Mouse (Mus musculus): ENCODE data around the gene Wfdc6b. TPM values are rescaled to one million over a fixed set of nuclear protein-coding genes. Genes with fewer than 3 reads are reported as not detected.

Wfdc6b gene
- not detected in 2 replicates for polyA plus RNA-seq (2012; rRNA removed)

DNA sequence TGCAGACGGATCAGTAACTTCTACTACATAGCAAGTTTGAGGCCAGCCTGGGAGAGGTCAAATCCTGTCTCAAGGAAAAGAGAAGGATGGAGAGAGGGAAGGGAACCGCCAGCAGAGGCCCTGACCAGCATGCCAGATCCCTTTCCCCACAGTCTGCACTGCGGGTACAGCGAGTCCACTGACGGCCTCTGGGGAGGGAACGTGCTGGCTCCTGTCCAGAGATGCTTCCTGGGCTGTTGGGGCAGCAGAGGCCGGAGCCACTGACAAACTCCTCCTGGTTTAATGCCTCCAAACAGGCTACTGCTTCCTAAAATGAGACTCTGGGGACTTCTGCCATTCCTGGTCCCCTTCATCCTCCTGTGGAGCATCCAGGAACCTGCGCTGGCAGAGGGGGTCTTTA lies at the start of gene Wfdc6b, which contains the start of gene Wfdc8:
Gene Wfdc6b, plus strand, starts transcription at position 52 of the 400 bp plus-strand sequence.
Gene Wfdc8, minus strand, starts transcription at position 156 of the 400 bp plus-strand sequence.

DNA sequence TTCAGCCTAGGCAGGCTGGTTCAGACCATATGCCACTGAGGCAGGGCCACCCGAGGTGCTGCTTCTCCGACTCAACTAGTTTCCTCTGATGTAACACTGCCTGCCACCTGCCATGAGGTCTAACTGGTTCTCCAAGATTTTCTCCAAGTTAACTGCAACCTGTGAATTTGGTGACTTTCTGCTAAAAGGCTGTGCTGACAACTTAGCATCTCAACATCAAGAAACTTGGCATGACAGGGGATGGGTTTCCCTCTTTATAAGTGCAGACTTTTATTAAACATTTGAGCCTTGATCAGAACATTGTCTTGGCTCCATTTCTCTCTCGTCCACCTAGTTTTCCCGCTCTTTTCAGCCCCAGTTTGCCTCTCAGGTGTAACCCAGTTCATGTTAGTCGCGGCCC lies 40.0 kb upstream of the Wfdc6b start, which contains the start of gene Spint3:
Gene Spint3, minus strand, starts transcription at position 101 of the 400 bp plus-strand sequence.

DNA sequence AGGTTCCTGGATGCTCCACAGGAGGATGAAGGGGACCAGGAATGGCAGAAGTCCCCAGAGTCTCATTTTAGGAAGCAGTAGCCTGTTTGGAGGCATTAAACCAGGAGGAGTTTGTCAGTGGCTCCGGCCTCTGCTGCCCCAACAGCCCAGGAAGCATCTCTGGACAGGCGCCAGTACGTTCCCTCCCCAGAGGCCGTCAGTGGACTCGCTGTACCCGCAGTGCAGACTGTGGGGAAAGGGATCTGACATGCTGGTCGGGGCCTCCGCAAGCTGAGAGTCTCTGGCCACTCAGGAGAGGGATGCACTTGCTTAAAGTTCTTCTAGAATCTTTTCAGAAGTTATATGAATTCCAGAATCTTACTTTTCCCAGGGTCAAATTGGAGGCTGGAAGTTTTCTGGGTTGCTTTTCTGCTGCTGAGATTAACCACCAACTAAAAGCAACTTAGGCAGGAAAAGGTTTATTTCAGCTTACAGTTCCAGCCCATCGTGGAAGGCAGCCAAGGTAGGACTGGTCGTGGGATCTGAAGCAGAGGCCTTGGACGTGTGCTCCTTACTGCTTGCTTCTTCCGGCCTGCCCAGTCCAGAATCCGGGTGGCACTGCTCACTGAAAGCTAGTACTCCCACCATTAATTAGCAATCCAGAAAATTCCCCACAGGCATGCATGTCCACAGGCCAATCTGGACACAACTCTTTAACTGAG lies 28.1 kb upstream of the Wfdc6b start, which contains the start of gene Wfdc6a:
Gene Wfdc6a, minus strand, starts transcription at position 423 of the 701 bp plus-strand sequence.

DNA sequence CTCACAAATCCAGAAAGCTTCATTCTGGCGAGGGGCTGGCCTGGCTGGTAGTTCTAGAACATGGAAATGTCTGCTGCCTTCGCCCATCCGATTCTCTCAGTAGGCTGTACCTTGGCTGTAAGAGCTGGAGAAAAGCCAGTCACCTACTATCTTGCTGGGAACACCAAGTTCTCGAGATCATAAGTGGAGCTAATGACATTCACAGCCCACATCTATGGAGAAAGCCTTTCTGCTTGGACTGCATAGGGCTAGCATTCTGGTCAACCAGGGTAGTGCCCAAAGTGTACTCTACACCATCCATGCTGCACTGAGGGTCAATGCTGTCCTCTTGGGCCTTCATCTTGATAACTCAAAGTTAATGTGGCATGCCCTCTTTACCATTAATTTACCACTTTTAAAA lies 19.8 kb upstream of the Wfdc6b start, which contains the start of gene Eppin:
Gene Eppin, minus strand, starts transcription at position 101 of the 400 bp plus-strand sequence.

DNA sequence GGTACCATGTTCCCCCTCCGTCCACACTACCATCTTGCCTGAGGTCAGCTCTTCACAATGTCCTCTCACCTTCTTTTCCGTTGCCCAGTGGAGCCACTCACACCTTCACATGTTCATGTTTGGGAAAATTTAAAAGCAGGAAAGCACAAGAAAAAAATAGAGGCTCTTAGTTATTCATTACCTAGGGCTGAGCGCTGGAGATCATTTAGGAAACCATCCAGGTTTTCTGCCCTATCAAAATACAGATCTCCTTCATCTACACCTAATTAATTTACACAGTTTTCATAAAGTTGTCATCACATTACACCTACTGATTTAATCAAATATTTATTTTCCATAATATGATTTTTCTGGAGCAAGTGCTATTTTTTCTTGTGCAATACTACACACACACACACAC lies 25.4 kb downstream of the Wfdc6b start, which contains the start of gene Wfdc16:
Gene Wfdc16, minus strand, starts transcription at position 101 of the 400 bp plus-strand sequence.

DNA sequence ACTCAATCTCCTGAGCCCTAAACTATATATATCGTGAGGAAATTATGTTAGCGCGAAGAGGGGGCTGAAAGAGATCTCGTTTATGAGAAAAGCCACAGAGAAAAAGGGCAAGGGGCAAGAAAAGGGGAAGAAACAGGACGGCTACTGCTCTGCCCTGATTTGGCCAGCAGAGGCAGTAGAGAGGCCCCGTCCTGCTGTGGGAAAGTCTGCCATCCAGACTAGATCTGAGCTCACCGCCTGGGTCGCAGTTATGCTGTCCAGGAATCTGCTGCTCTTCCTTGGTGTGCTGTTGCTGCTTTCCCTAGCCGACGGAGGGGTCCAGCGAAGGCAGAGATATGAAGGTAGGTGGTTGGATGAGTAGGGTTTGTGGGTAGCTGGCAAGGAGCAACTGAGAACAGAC lies 42.5 kb downstream of the Wfdc6b start, which contains the start of gene Wfdc10:
Gene Wfdc10, plus strand, starts transcription at position 189 of the 400 bp plus-strand sequence.

DNA sequence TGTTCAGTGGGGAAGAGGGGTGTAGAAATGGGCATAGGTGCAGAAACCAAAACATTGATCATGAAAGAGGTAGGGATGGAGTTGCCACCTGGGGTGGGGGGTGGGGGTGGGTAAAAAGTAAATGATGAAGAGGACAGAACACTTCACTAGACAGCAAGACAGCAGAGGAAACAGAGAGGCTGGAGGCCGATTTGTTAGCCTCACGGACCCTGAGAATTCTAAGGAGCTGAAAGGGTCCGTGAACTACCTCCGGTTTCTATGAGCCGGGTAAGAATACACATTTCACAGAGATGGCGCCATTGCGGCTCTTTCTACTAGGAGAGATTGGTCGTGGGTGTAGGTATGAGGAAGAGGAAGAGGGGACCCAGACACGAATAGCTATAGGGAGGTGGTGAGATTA lies 43.2 kb downstream of the Wfdc6b start, which contains the start of gene Wfdc9:
Gene Wfdc9, minus strand, starts transcription at position 101 of the 400 bp plus-strand sequence.

Other genes with a start within 250 kb of the Wfdc6b start
- 0.16 and 0.70 TPM in 2 replicates for gene Slpi, start 224.4 kb upstream of the Wfdc6b start, polyA plus RNA-seq (2012; rRNA removed)
- 0.23 and 0.35 TPM in 2 replicates for gene Rbpjl, start 210.4 kb upstream of the Wfdc6b start, polyA plus RNA-seq (2012; rRNA removed)
- gene Matn4, start 208.4 kb upstream of the Wfdc6b start, polyA plus RNA-seq (2012; rRNA removed): 7.2 and 8.0 TPM in 2 replicates
- 4.0 and 5.1 TPM in 2 replicates for gene Sdc4, start 169.6 kb upstream of the Wfdc6b start, polyA plus RNA-seq (2012; rRNA removed)
- 64.2 TPM in 2 replicates for gene Sys1, start 156.6 kb upstream of the Wfdc6b start, polyA plus RNA-seq (2012; rRNA removed)
- gene Gm20458, start 152.6 kb upstream of the Wfdc6b start, polyA plus RNA-seq (2012; rRNA removed): 9.1 and 11.2 TPM in 2 replicates
- gene Trp53tg5, start 139.8 kb upstream of the Wfdc6b start, polyA plus RNA-seq (2012; rRNA removed): not detected in 2 replicates
- gene Dbndd2, start 127.4 kb upstream of the Wfdc6b start, polyA plus RNA-seq (2012; rRNA removed): 21.0 and 24.6 TPM in 2 replicates
- gene Pigt, start 116.0 kb upstream of the Wfdc6b start, polyA plus RNA-seq (2012; rRNA removed): 81.4 and 104 TPM in 2 replicates
- gene Wfdc2, start 51.1 kb upstream of the Wfdc6b start, polyA plus RNA-seq (2012; rRNA removed): 2.1 and 3.3 TPM in 2 replicates
- gene Spint3, start 40.1 kb upstream of the Wfdc6b start, polyA plus RNA-seq (2012; rRNA removed): not detected in 2 replicates
- gene Wfdc6a, start 28.1 kb upstream of the Wfdc6b start, polyA plus RNA-seq (2012; rRNA removed): 0.15 TPM in 1 of 2 replicates, not detected in the other
- not detected in 2 replicates for gene Eppin, start 19.9 kb upstream of the Wfdc6b start, polyA plus RNA-seq (2012; rRNA removed)
- gene Wfdc8, start 104 bp downstream of the Wfdc6b start, polyA plus RNA-seq (2012; rRNA removed): not detected in 2 replicates
- not detected in 2 replicates for gene Wfdc16, start 25.3 kb downstream of the Wfdc6b start, polyA plus RNA-seq (2012; rRNA removed)
- 0.21 TPM in 1 of 2 replicates, not detected in the other for gene Wfdc10, start 42.5 kb downstream of the Wfdc6b start, polyA plus RNA-seq (2012; rRNA removed)
- not detected in 2 replicates for gene Wfdc9, start 43.1 kb downstream of the Wfdc6b start, polyA plus RNA-seq (2012; rRNA removed)
- gene Wfdc11, start 60.6 kb downstream of the Wfdc6b start, polyA plus RNA-seq (2012; rRNA removed): not detected in 2 replicates
- not detected in 2 replicates for gene Wfdc13, start 71.6 kb downstream of the Wfdc6b start, polyA plus RNA-seq (2012; rRNA removed)
- not detected in 2 replicates for gene Spint4, start 85.0 kb downstream of the Wfdc6b start, polyA plus RNA-seq (2012; rRNA removed)
- not detected in 2 replicates for gene Spint5, start 101.8 kb downstream of the Wfdc6b start, polyA plus RNA-seq (2012; rRNA removed)
- 1.0 and 1.3 TPM in 2 replicates for gene Wfdc3, start 132.4 kb downstream of the Wfdc6b start, polyA plus RNA-seq (2012; rRNA removed)
- 51.1 and 51.2 TPM in 2 replicates for gene Dnttip1, start 132.5 kb downstream of the Wfdc6b start, polyA plus RNA-seq (2012; rRNA removed)
- 38.6 and 43.3 TPM in 2 replicates for gene Ube2c, start 156.4 kb downstream of the Wfdc6b start, polyA plus RNA-seq (2012; rRNA removed)
- 1.3 and 106 TPM in 2 replicates for gene Tnnc2, start 166.4 kb downstream of the Wfdc6b start, polyA plus RNA-seq (2012; rRNA removed)
- gene Snx21, start 172.3 kb downstream of the Wfdc6b start, polyA plus RNA-seq (2012; rRNA removed): 47.2 TPM in 2 replicates
- 28.9 and 30.7 TPM in 2 replicates for gene Acot8, start 191.4 kb downstream of the Wfdc6b start, polyA plus RNA-seq (2012; rRNA removed)
- gene Zswim3, start 191.6 kb downstream of the Wfdc6b start, polyA plus RNA-seq (2012; rRNA removed): 9.1 and 9.4 TPM in 2 replicates
- gene Zswim1, start 209.2 kb downstream of the Wfdc6b start, polyA plus RNA-seq (2012; rRNA removed): 8.7 and 11.1 TPM in 2 replicates
- gene Spata25, start 215.0 kb downstream of the Wfdc6b start, polyA plus RNA-seq (2012; rRNA removed): 0.12 TPM in 1 of 2 replicates, not detected in the other
- 116 TPM in 2 replicates for gene Ctsa, start 219.4 kb downstream of the Wfdc6b start, polyA plus RNA-seq (2012; rRNA removed)
- 5.8 and 5.9 TPM in 2 replicates for gene Neurl2, start 219.9 kb downstream of the Wfdc6b start, polyA plus RNA-seq (2012; rRNA removed)
- 45.2 and 48.1 TPM in 2 replicates for gene Pltp, start 244.2 kb downstream of the Wfdc6b start, polyA plus RNA-seq (2012; rRNA removed)